Mouse (Mus musculus) limb, embryonic 14.5 days (tissue): ENCODE data around the gene Ddx24. TPM values are rescaled to one million over a fixed set of nuclear protein-coding genes. Genes with fewer than 3 reads are reported as not detected.

ENCODE experiments used
- ATAC-seq: fragments of 200-750 bp; cut with Nextera tagmentation; 2 replicates; pipeline ENCODE4 v1.8.0; 2017; ENCODE audit warnings: low read depth, moderate number of reproducible peaks, moderate TSS enrichment; ENCODE audit not compliant: low FRiP score
- DNase-seq: peaks from one replicate; pipeline ENCODE4 v3.0.0-alpha.2; 2015; ENCODE audit warnings: low spot score
- H3K27ac ChIP-seq: fragments of 300-500 bp; sonication (generic); replicated peaks from 2 replicates; pipeline ENCODE4 v1.5.1; 2014; ENCODE audit warnings: low read depth, mild to moderate bottlenecking, low read length, moderate library complexity, mixed read lengths
- H3K27me3 ChIP-seq: fragments of 300-500 bp; sonication (generic); 2 replicates; pipeline ENCODE4 v1.6.1; 2014; ENCODE audit warnings: low read length, mixed read lengths; ENCODE audit not compliant: control insufficient read depth, insufficient read depth
- H3K36me3 ChIP-seq: fragments of 300-500 bp; sonication (generic); 2 replicates; pipeline ENCODE4 v1.6.1; 2014; ENCODE audit warnings: mild to moderate bottlenecking, low read length, moderate library complexity, mixed read lengths; ENCODE audit not compliant: control insufficient read depth, insufficient read depth
- H3K4me1 ChIP-seq: fragments of 300-500 bp; sonication (generic); 2 replicates; pipeline ENCODE4 v1.6.1; 2014; ENCODE audit warnings: antibody characterized with exemption, low read length, mixed read lengths; ENCODE audit not compliant: control insufficient read depth, insufficient read depth
- H3K4me2 ChIP-seq: fragments of 300-500 bp; sonication (generic); replicated peaks from 2 replicates; pipeline ENCODE4 v1.6.1; 2014; ENCODE audit warnings: low read depth, mild to moderate bottlenecking, low read length, moderate library complexity; ENCODE audit not compliant: severe bottlenecking
- H3K4me3 ChIP-seq: fragments of 300-500 bp; sonication (generic); replicated peaks from 2 replicates; pipeline ENCODE4 v1.5.1; 2014; ENCODE audit warnings: low read length
- H3K9ac ChIP-seq: fragments of 300-500 bp; sonication (generic); 2 replicates; pipeline ENCODE4 v1.6.1; 2014; ENCODE audit warnings: mild to moderate bottlenecking, low read depth, low read length, moderate library complexity; ENCODE audit not compliant: severe bottlenecking
- H3K9me3 ChIP-seq: fragments of 300-500 bp; sonication (generic); 2 replicates; pipeline ENCODE4 v1.6.1; 2016; ENCODE audit warnings: low read length; ENCODE audit not compliant: control insufficient read depth
- POLR2A ChIP-seq: fragments of 200-500 bp; IDR thresholded peaks from 2 replicates; pipeline ENCODE4 v1.8.0; 2012; ENCODE audit warnings: inconsistent platforms, mild to moderate bottlenecking, moderate library complexity, borderline replicate concordance; ENCODE audit not compliant: insufficient read depth, insufficient read length; ENCODE audit errors: extremely low read depth
- WGBS: fragments of 180-500 bp; shearing (Covaris S2); extraction: QIAGEN DNeasy Blood & Tissue Kit; methylation state at CpG from one replicate; pipeline ENCODE4 v1.1.7; 2014; 5-methylcytosine and 5-hydroxymethylcytosine counted together
- polyA plus RNA-seq, 2 experiments: library from polyadenylated mRNA; depleted of rRNA in 1 of 2; stranded (reverse) in 1 of 2; unstranded in 1 of 2; fragments of >200 nt; fragmentation: Nextera tagmentation in 1 of 2; extraction: Ambion mirVana in 1 of 2; gene quantifications; 2 replicates each; pipeline versions ENCODE4 v1.2.1 to v1.2.3; 2012 to 2014

Gene Ddx24
- polyA plus RNA-seq, 2 experiments = 53.2 to 81.5 TPM

DNA sequence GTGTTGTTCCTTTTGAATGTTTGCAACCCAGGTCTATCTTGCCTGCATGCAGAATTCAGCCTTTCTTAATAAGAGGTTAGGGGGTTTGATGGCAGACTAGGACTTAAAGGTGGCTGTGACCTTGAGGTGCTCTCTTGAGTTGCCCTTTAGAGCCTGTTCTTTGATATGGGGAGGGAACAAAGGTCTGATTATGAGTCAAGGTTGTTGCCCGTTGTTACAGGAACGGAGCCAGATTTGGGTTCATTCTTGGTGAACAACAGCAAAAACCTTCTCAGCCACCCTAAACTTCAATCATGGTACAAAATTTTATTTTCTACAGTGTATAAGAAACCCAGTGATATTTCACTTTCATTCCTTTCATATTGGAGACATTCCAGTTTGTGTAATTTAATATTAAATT, 7.8 kb upstream of the Ddx24 start:
- no peak for DNase-seq
- Histone ChIP-seq H3K9ac (no peak overlapping the region), H3K27me3 (no peaks in the 10 kb centered on the region), H3K4me1 (0 out of 2 replicates have a peak, but pooled peaks cover 4% of the 10 kb centered on the region), H3K4me3 (no peak overlapping the region), H3K9me3 (no peaks in the 10 kb centered on the region), H3K27ac (no peak overlapping the region; the same call in 1 of the 2 replicates), H3K36me3 (no peaks in the 10 kb centered on the region), H3K4me2 (no peak overlapping the region)
- WGBS = 68% methylated on average over 2 of the region's 2 CpGs
- ATAC-seq = no peak
- TF ChIP-seq POLR2A = no peak

DNA sequence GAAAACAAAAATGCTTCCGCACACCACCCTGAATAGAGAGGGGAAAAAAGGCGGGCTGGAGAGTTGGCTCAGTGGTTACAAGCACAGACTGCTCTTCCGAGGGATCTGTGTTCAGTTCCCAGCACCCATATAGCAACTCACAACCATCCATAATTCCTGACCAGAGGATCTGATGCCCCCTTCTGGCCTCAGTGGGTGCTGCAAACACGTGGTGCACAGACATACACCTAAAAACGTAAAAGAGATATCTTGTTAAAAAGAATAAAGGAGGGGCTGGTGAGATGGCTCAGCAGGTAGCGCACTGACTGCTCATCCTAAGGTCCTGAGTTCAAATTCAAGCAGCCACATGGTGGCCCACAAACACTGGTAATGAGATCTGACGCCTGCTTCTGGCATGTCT, 1.1 kb upstream of the Ddx24 start:
- H3K4me1 ChIP-seq = peaks cover 18% of the 10 kb centered on the region
- no peak for TF ChIP-seq POLR2A
- H3K4me3 ChIP-seq = no peak overlapping the region
- WGBS = 88% methylated on average over 7 of the region's 7 CpGs
- peaks cover 9% of the 10 kb centered on the region for H3K36me3 ChIP-seq
- no peaks in the 10 kb centered on the region for H3K9me3 ChIP-seq
- no peak overlapping the region for H3K4me2 ChIP-seq
- no peak overlapping the region for H3K27ac ChIP-seq
- H3K9ac ChIP-seq = no peak overlapping the region
- ATAC-seq (no peak), DNase-seq (no peak)
- no peaks in the 10 kb centered on the region for H3K27me3 ChIP-seq

DNA sequence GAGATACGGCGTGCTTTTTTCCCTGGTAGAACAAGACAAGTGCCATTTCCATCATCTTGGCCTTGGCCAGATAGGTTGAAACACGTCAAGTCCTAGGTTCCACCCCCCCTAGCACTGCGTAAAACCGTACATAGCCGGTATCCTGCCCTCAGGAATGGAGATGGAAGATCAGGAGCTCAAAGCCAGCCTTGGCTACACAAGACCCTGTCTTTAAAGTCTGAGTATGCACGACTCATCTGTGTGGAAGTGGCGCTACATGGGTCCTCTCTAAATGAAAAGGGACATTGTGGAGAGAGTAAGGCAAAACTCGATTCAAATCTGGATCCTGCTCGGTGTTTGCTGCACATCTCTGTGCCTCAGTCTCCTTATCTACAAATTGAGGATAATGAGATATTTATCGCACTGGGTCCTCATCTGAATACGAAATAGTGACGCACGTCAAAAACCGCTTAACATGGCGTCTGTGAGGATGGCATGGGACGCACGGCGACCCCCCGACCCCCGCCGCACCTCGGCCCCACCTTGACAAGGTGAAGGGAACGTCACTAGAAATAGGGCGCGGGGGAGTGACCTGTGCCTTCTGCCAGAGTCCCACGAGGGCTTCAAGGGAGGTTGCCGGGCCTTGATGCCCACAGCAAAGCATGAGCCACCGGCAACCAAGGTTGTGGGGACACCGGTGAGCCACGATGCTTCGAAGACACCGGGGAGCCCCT, 458 bp downstream of the Ddx24 start:
- no peak for TF ChIP-seq POLR2A
- Histone ChIP-seq H3K9me3 (no peaks in the 10 kb centered on the region), H3K4me1 (peaks cover 22% of the 10 kb centered on the region), H3K9ac (peak overlapping the region; percentile 88), H3K27ac (no peak overlapping the region), H3K36me3 (peaks cover 9% of the 10 kb centered on the region), H3K4me2 (peak overlapping the region; percentile 85), H3K4me3 (peak overlapping the region; percentile 93), H3K27me3 (no peaks in the 10 kb centered on the region)
- DNase-seq (no peak), ATAC-seq (no peak)
- WGBS = 9% methylated on average over 29 of the region's 33 CpGs

DNA sequence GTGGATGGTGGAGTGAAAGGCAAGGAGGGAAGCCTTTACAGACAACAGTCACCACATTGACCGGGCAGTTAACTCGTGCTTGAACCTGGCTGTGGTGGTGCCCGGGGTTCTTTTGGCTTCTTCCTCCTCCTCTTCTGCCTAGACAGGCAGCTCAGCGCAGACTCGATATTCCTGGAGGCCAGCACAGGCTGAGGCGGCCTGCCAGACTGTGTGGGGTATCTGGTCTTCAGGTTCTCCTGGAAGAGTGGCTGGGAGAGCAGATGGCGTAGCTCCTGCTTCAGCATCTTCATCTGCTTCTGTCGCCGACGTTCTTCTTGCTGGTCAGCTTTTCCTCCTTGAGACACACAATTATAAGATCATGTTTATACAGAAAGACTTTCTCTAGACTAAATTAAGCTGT, 17.5 kb downstream of the Ddx24 start:
- no peaks in the 10 kb centered on the region for H3K9me3 ChIP-seq
- WGBS = 94% methylated on average over 9 of the region's 10 CpGs
- H3K4me2 ChIP-seq = no peak overlapping the region
- no peak for ATAC-seq
- peaks cover 92% of the 10 kb centered on the region for H3K36me3 ChIP-seq
- H3K9ac ChIP-seq = no peak overlapping the region
- no peak overlapping the region for H3K4me3 ChIP-seq
- H3K27ac ChIP-seq = no peak overlapping the region
- H3K27me3 ChIP-seq = no peaks in the 10 kb centered on the region
- H3K4me1 ChIP-seq = no peaks in the 10 kb centered on the region
- DNase-seq = no peak
- no peak for TF ChIP-seq POLR2A

DNA sequence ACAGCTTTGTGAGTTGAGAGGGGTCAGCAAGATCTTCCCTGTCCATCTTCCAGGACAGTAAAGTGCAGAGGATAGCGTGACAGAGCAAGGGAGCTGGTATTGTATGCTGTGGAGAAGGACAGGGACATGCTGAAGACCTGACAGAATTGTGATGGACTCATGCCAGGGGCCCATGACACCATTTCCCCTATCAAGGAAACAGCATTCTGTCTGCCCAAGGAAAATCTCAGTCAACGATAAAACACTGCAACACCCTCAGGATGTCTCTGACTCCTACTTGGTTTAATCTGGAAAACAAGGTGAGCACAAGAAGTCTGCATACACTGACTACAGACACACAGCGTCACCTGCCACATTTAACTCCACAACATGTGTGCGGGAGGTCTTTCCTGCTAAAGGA, 17.9 kb downstream of the Ddx24 start, which contains the start of gene 9330161L09Rik:
9330161L09Rik (minus strand) TSS at position 101 of the 400 bp plus-strand sequence.
- WGBS = 96% methylated on average over 4 of the region's 4 CpGs
- ATAC-seq (no peak), DNase-seq (no peak)
- TF ChIP-seq POLR2A = no peak
- Histone ChIP-seq H3K27me3 (no peaks in the 10 kb centered on the region), H3K27ac (no peak within 1 kb of the TSS), H3K4me1 (no peaks in the 10 kb centered on the region), H3K9me3 (no peaks in the 10 kb centered on the region), H3K4me3 (no peak within 1 kb of the TSS), H3K4me2 (no peak within 1 kb of the TSS), H3K9ac (no peak within 1 kb of the TSS), H3K36me3 (peaks cover 92% of the 10 kb centered on the region)

DNA sequence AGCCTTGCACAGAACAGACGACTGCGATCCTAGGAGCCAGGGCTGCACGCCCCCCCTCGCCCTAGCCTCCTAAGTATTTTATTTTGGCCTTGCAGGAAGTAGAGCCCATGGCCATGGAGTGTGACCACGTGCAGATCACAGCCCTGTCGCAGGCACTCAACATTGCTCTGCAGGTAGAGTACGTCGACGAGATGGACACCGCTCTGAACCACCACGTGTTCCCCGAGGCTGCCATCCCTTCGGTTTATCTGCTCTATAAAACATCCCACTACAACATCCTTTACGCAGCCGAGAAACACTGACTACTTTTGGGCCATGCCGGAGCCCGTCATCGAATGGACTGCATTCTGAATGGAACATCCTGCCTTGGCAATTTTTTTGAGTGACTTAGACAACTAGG, 21.5 kb downstream of the Ddx24 start:
- peaks cover 61% of the 10 kb centered on the region for H3K36me3 ChIP-seq
- no peak overlapping the region for H3K4me3 ChIP-seq
- ATAC-seq (no peak), DNase-seq (no peak)
- WGBS = 86% methylated on average over 18 of the region's 18 CpGs
- H3K4me1 ChIP-seq = no peaks in the 10 kb centered on the region
- no peaks in the 10 kb centered on the region for H3K9me3 ChIP-seq
- H3K9ac ChIP-seq = no peak overlapping the region
- TF ChIP-seq POLR2A = no peak
- H3K4me2 ChIP-seq = no peak overlapping the region
- no peaks in the 10 kb centered on the region for H3K27me3 ChIP-seq
- no peak overlapping the region for H3K27ac ChIP-seq
